Mouse (Mus musculus) bone marrow macrophage, adult 2 months (primary cell): Measurements from ENCODE around the gene Gm20741. TPM values are rescaled to one million over a fixed set of nuclear protein-coding genes. Genes with fewer than 3 reads are reported as not detected.

ENCODE experiments used
- H3K27ac ChIP-seq: 2 replicates; pipeline ENCODE4 v1.5.1; 2012; ENCODE audit warnings: low read depth, low read length; ENCODE audit not compliant: insufficient read depth
- H3K4me1 ChIP-seq: 2 replicates; pipeline ENCODE4 v1.6.1; 2012; ENCODE audit warnings: low read length; ENCODE audit not compliant: control insufficient read depth, insufficient read depth
- H3K4me3 ChIP-seq: 2 replicates; pipeline ENCODE4 v1.5.1; 2012; ENCODE audit warnings: mild to moderate bottlenecking, low read length, moderate library complexity; ENCODE audit not compliant: insufficient read depth
- CTCF ChIP-seq: IDR thresholded peaks from 2 replicates; pipeline ENCODE4 v1.5.1; 2012; ENCODE audit warnings: low read depth, mild to moderate bottlenecking, low read length, moderate library complexity
- POLR2A ChIP-seq: IDR thresholded peaks from 2 replicates; pipeline ENCODE4 v1.6.1; 2012; ENCODE audit warnings: mild to moderate bottlenecking, low read depth, low read length, borderline replicate concordance
- polyA plus RNA-seq: library from polyadenylated mRNA; stranded (reverse); fragments of >200 nt; gene quantifications from 2 replicates; pipeline ENCODE4 v1.2.4, GENCODE M21; 2012; ENCODE audit not compliant: missing spikeins, insufficient read depth, insufficient read length

Gene Gm20741
- polyA plus RNA-seq, 1 experiment = not detected

DNA sequence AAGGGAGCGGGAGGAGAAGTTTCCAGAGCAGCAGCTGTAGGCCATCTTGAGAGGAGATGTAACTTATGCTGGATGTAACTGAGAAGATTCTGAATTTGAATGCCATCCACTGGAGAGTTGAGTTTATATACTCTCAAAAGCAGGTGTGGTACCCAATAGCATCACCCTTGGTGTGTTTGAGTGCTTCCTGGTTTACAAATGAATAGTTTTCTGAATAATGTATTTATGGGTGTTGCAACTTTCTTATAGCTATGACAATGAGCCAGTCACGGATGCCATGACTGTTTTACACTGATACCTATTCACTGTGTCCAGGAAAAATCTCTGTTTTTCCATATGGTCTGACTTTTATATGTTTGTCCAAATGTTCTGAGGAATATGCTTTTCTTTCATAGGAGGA, 37.9 kb downstream of the Gm20741 start, which contains the start of gene 2310057N15Rik:
2310057N15Rik (minus strand) TSS at position 101 of the 400 bp plus-strand sequence.
- no peaks in the 10 kb centered on the region for H3K4me1 ChIP-seq
- TF ChIP-seq POLR2A = no peak
- no peak for TF ChIP-seq CTCF
- no peak within 1 kb of the TSS for H3K4me3 ChIP-seq
- no peak within 1 kb of the TSS for H3K27ac ChIP-seq

Other genes with a start within 250 kb of the Gm20741 start
- not detected in 2 replicates for gene Cldn8, start 249.0 kb downstream of the Gm20741 start, polyA plus RNA-seq
- not detected in 2 replicates for gene Krtap24-1, start 199.9 kb downstream of the Gm20741 start, polyA plus RNA-seq
- gene 2310079G19Rik, start 184.6 kb downstream of the Gm20741 start, polyA plus RNA-seq = not detected in 2 replicates
- not detected in 2 replicates for gene Krtap26-1, start 164.4 kb downstream of the Gm20741 start, polyA plus RNA-seq
- gene Krtap27-1, start 140.5 kb downstream of the Gm20741 start, polyA plus RNA-seq = not detected in 2 replicates
- gene 2310061N02Rik, start 104.3 kb downstream of the Gm20741 start, polyA plus RNA-seq = not detected in 2 replicates
- gene Krtap13-1, start 83.4 kb downstream of the Gm20741 start, polyA plus RNA-seq = not detected in 2 replicates
- gene Krtap13, start 60.6 kb downstream of the Gm20741 start, polyA plus RNA-seq = not detected in 2 replicates
- gene 2310034C09Rik, start 53.4 kb downstream of the Gm20741 start, polyA plus RNA-seq = not detected in 2 replicates
- gene 2310057N15Rik, start 38.0 kb downstream of the Gm20741 start, polyA plus RNA-seq = not detected in 2 replicates
- gene Gm5965, start 34.3 kb downstream of the Gm20741 start, polyA plus RNA-seq = not detected in 2 replicates
- gene Krtap15, start 8.0 kb upstream of the Gm20741 start, polyA plus RNA-seq = not detected in 2 replicates
- gene Krtap14, start 13.9 kb upstream of the Gm20741 start, polyA plus RNA-seq = not detected in 2 replicates
- gene Krtap19-1, start 57.2 kb upstream of the Gm20741 start, polyA plus RNA-seq = not detected in 2 replicates
- gene Krtap19-2, start 62.0 kb upstream of the Gm20741 start, polyA plus RNA-seq = not detected in 2 replicates
- gene Krtap19-3, start 65.8 kb upstream of the Gm20741 start, polyA plus RNA-seq = not detected in 2 replicates
- gene Krtap19-4, start 72.9 kb upstream of the Gm20741 start, polyA plus RNA-seq = not detected in 2 replicates
- gene Krtap19-5, start 84.2 kb upstream of the Gm20741 start, polyA plus RNA-seq = not detected in 2 replicates
- gene Krtap19-9b, start 120.0 kb upstream of the Gm20741 start, polyA plus RNA-seq = not detected in 2 replicates
- not detected in 2 replicates for gene Krtap16-3, start 150.7 kb upstream of the Gm20741 start, polyA plus RNA-seq
- not detected in 2 replicates for gene Krtap22-2, start 198.5 kb upstream of the Gm20741 start, polyA plus RNA-seq
- not detected in 2 replicates for gene Gm10229, start 203.1 kb upstream of the Gm20741 start, polyA plus RNA-seq
- gene Krtap6-1, start 219.5 kb upstream of the Gm20741 start, polyA plus RNA-seq = not detected in 2 replicates
- not detected in 2 replicates for gene Gm10228, start 229.3 kb upstream of the Gm20741 start, polyA plus RNA-seq
- not detected in 2 replicates for gene Krtap6-5, start 235.7 kb upstream of the Gm20741 start, polyA plus RNA-seq